Mouse (Mus musculus): ENCODE results near the gene Gm3055. TPM values are rescaled to one million over a fixed set of nuclear protein-coding genes. Genes with fewer than 3 reads are reported as not detected.

Gm3055 gene
- polyA plus RNA-seq (2017; shearing (Covaris generic)): 1 to 10 TPM; 7.1 to 8.2 TPM

DNA sequence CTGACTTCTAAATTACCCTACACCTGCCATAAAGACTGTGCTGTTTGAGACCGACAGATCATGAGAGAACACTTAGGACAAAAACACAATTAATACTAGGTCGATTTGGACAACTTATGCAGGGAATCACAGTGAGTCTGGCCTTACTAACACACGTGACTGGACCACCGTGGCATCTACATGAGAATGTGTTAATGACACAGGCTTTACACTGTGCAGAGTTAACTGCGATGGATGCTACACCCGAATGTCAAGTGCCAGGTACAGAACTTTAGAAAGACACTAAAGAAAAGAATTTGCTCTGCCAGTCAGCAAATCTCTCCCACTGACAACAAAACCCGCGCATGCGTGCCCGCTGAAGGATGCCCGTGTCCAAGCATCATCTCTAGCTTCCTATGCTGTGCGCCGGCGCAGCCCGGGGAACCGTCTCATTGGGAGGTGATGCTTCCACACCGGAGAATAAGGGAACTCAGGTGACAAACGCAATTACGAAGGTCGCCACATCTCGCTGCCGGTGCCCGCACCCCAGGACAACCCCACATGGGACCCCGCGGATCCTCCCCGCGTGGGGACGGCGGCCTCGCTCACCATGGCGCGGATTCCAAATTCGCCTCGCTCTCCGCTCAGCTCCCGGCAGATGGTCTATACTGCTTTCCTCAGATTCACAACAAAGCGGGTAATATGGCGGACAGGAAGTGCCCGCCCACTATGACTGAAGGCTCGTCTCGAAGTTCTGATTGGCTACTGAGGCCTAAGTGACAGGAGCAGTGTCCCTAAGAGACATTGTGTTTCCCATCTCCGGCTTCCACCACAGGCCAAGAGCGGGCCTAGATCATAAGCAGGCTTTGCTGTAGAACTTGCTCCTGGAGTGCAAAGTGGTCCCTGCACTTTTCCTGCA lies at the start of gene Gm3055:
Gm3055 (minus strand) TSS at position 656 of the 898 bp plus-strand sequence.

DNA sequence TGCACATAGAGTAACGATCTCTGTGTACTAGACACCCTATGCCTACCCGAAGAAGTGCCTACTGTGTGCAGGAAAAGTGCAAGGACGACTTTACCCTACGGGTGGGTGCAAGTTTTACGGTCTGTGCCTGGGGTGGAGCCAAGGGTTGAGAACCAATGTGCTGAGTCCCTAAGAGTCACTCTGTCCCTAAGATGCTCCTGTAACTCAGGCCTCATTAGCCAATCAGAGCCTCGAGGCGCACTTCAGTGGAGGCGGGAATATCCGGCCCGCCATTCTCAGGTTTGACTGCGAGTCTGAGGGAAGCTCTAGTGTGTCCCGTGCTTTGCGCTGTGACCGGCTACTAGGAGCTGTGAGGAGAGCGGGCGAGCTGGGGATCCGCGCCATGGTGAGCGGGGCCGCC lies 40.9 kb upstream of the Gm3055 start, which contains the start of gene Gm4767:
Gm4767 (plus strand) TSS at position 288 of the 400 bp plus-strand sequence.

DNA sequence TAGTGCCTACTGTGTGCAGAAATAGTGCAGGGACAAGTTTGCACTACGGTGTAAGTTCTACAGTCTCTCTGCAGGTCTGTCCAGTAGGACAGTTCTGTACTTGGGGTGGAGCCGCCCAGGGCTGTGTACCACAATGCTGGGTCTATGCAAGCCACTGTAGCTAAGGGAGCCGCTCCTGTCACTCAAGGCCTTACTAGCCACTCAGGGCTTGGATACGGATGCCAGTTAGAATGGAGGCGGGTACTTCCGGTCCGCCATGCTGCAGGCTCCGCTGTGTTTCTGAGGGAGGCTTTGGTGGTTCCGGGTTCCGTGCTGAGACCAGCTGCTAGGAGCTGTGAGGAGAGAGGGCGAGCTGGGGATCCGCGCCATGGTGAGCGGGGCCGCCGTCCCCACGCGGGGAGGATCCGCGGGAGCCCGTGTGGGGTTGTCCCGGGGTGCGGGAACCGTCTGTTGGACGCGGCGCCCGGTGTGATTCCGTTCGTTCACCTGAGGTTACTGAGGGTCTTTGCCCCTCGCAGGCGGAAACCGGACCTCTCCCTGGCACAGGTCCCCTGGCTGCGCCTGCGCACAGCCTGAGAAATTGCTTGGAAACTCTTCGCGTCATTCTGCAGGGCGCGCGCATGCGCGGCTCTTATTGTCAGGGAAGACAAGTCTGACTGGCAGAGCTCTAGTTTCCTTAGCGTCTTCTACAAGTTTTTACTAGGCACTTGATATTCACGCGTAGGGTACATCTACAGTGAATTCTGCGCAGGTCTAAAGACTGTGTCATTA lies 66.2 kb downstream of the Gm3055 start, which contains the start of gene Zfp433:
Zfp433 (plus strand) TSS at position 295 of the 771 bp plus-strand sequence.

Other genes starting within 250 kb of the Gm3055 start
- 10 to 100 TPM; 29.2 to 77.3 TPM for gene Gna15, start 246.9 kb downstream of the Gm3055 start, polyA plus RNA-seq (2017; shearing (Covaris generic))
- gene Gna11, start 226.0 kb downstream of the Gm3055 start, polyA plus RNA-seq (2017; shearing (Covaris generic)): 10 to 100 TPM; 18.6 to 21.0 TPM
- 1,000 to 10,000 TPM; 1,214 to 1,244 TPM for gene Aes, start 211.7 kb downstream of the Gm3055 start, polyA plus RNA-seq (2017; shearing (Covaris generic))
- 1 to 10 TPM; 1.1 to 2.0 TPM for gene Tle2, start 196.6 kb downstream of the Gm3055 start, polyA plus RNA-seq (2017; shearing (Covaris generic))
- under 1 TPM; 0.43 to 0.88 TPM for gene Tle6, start 170.1 kb downstream of the Gm3055 start, polyA plus RNA-seq (2017; shearing (Covaris generic))
- gene BC025920, start 164.9 kb downstream of the Gm3055 start, polyA plus RNA-seq (2017; shearing (Covaris generic)): 1 to 10 TPM in 1 of 2 experiments, under 1 TPM in 1; 0.72 to 3.1 TPM
- 10 to 100 TPM; 10.7 to 20.6 TPM for gene Sirt6, start 143.4 kb downstream of the Gm3055 start, polyA plus RNA-seq (2017; shearing (Covaris generic))
- 1 to 10 TPM; 1.9 to 5.6 TPM for gene Ankrd24, start 142.6 kb downstream of the Gm3055 start, polyA plus RNA-seq (2017; shearing (Covaris generic))
- gene Gm10778, start 122.1 kb downstream of the Gm3055 start, polyA plus RNA-seq (2017; shearing (Covaris generic)): 1 to 10 TPM; 6.8 to 9.1 TPM
- gene Zfp433, start 66.3 kb downstream of the Gm3055 start, polyA plus RNA-seq (2017; shearing (Covaris generic)): 10 to 100 TPM; 17.2 to 21.1 TPM
- gene Gm4767, start 41.0 kb upstream of the Gm3055 start, polyA plus RNA-seq (2017; shearing (Covaris generic)): 1 to 10 TPM; 4.5 to 6.5 TPM
- 1 to 10 TPM; 8.2 to 8.8 TPM for gene Gm32687, start 92.8 kb upstream of the Gm3055 start, polyA plus RNA-seq (2017; shearing (Covaris generic))
- gene Zfp781, start 159.3 kb upstream of the Gm3055 start, polyA plus RNA-seq (2017; shearing (Covaris generic)): 1 to 10 TPM; 2.7 to 3.0 TPM